Mouse (Mus musculus) frontal cortex, postnatal 10 days (tissue): Measurements from ENCODE around the gene Rspry1.

ENCODE experiments used
- DNase-seq, 2 experiments: peaks; one replicate each; pipeline ENCODE4 v3.0.0; 2022; ENCODE audit warnings: low spot score in 2 of 2, mixed read lengths in 1 of 2

The Rspry1 gene

GRCm38 (mm10) chr8:94602471-94603131 is 864 bp downstream of the Rspry1 start:
- no peak for DNase-seq

GRCm38 (mm10) chr8:94604030-94604429 is 2.3 kb downstream of the Rspry1 start:
- DNase-seq: no peak

GRCm38 (mm10) chr8:94607064-94607463 is 5.3 kb downstream of the Rspry1 start:
- no peak for DNase-seq

- no peak for DNase-seq
Observed at GRCm38 (mm10) chr8:94624885-94625284, 23.1 kb downstream of the Rspry1 start.

GRCm38 (mm10) chr8:94633564-94634194 is 31.9 kb downstream of the Rspry1 start:
- DNase-seq: no peak

GRCm38 (mm10) chr8:94634211-94634610 is 32.5 kb downstream of the Rspry1 start:
- no peak for DNase-seq

- no peak for DNase-seq
Observed at GRCm38 (mm10) chr8:94641183-94641582, 39.4 kb downstream of the Rspry1 start.

- DNase-seq: no peak
Observed at GRCm38 (mm10) chr8:94641938-94642337, 40.2 kb downstream of the Rspry1 start.

GRCm38 (mm10) chr8:94645202-94645601 is 43.5 kb downstream of the Rspry1 start:
- DNase-seq: no peak

GRCm38 (mm10) chr8:94646165-94646564 is 44.4 kb downstream of the Rspry1 start:
- DNase-seq: no peak

GRCm38 (mm10) chr8:94649496-94649895 is 47.8 kb downstream of the Rspry1 start:
- DNase-seq: no peak

- DNase-seq: no peak
Observed at GRCm38 (mm10) chr8:94652951-94653350, 51.2 kb downstream of the Rspry1 start.

- DNase-seq: no peak
Observed at GRCm38 (mm10) chr8:94654994-94655393, 53.3 kb downstream of the Rspry1 start.

- no peak for DNase-seq
Observed at GRCm38 (mm10) chr8:94658031-94658430, 56.3 kb downstream of the Rspry1 start.

GRCm38 (mm10) chr8:94660418-94660817 is 58.7 kb downstream of the Rspry1 start:
- no peak for DNase-seq

- no peak for DNase-seq
Observed at GRCm38 (mm10) chr8:94664722-94665121, 63.0 kb downstream of the Rspry1 start.

- DNase-seq: peak; percentile 94
Observed at GRCm38 (mm10) chr8:94666456-94667308, 64.9 kb downstream of the Rspry1 start, which contains the start of gene Arl2bp. Gene Arl2bp (plus strand): TSS chr8:94666600.

GRCm38 (mm10) chr8:94674384-94674783 is 72.6 kb downstream of the Rspry1 start:
- no peak for DNase-seq

GRCm38 (mm10) chr8:94675923-94676322 is 74.2 kb downstream of the Rspry1 start:
- no peak for DNase-seq

- DNase-seq: peak in 1 of 2 experiments; percentile 38
Observed at GRCm38 (mm10) chr8:94678582-94678981, 76.8 kb downstream of the Rspry1 start.

GRCm38 (mm10) chr8:94680414-94680813 is 78.7 kb downstream of the Rspry1 start:
- no peak for DNase-seq

GRCm38 (mm10) chr8:94682732-94683524 is 81.2 kb downstream of the Rspry1 start:
- no peak for DNase-seq
